Mouse (Mus musculus) liver, postnatal 0 days (tissue): ENCODE measurements around the gene Myl7. TPM values are rescaled to one million over a fixed set of nuclear protein-coding genes. Genes with fewer than 3 reads are reported as not detected.

Source experiments
- ATAC-seq: fragments of 200-750 bp; cut with Nextera tagmentation; 2 replicates; pipeline ENCODE4 v1.8.0; 2017; ENCODE audit warnings: mild to moderate bottlenecking, moderate library complexity
- DNase-seq: peaks from one replicate; pipeline ENCODE4 v3.0.0-alpha.2; 2016
- H3K27ac ChIP-seq: fragments of 300-500 bp; sonication (generic); 2 replicates; pipeline ENCODE4 v1.5.1; 2014; ENCODE audit warnings: antibody characterized with exemption, moderate library complexity, mild to moderate bottlenecking, low read depth
- H3K27me3 ChIP-seq: fragments of 300-500 bp; sonication (generic); 2 replicates; pipeline ENCODE4 v1.6.1; 2014; ENCODE audit warnings: low read length, control low read depth, mixed read lengths; ENCODE audit not compliant: insufficient read depth
- H3K36me3 ChIP-seq: fragments of 300-500 bp; sonication (generic); replicated peaks from 2 replicates; pipeline ENCODE4 v1.6.1; 2014; ENCODE audit warnings: mild to moderate bottlenecking, control low read depth, low read length, moderate library complexity, mixed read lengths; ENCODE audit not compliant: insufficient read depth
- H3K4me1 ChIP-seq: fragments of 300-500 bp; sonication (generic); 2 replicates; pipeline ENCODE4 v1.6.1; 2014; ENCODE audit warnings: antibody characterized with exemption, mild to moderate bottlenecking, control low read depth; ENCODE audit not compliant: insufficient read depth
- H3K4me2 ChIP-seq: fragments of 300-500 bp; sonication (generic); 2 replicates; pipeline ENCODE4 v1.6.1; 2014; ENCODE audit warnings: low read depth, mild to moderate bottlenecking, low read length, moderate library complexity, mixed read lengths
- H3K4me3 ChIP-seq: fragments of 300-500 bp; sonication (generic); 2 replicates; pipeline ENCODE4 v1.5.1; 2014; ENCODE audit warnings: low read depth, low read length
- H3K9ac ChIP-seq: fragments of 300-500 bp; sonication (generic); replicated peaks from 2 replicates; pipeline ENCODE4 v1.6.1; 2014; ENCODE audit warnings: mild to moderate bottlenecking, moderate library complexity
- H3K9me3 ChIP-seq: fragments of 300-500 bp; sonication (generic); 2 replicates; pipeline ENCODE4 v1.6.1; 2016; ENCODE audit warnings: mild to moderate bottlenecking, control low read depth, low read length, mixed read lengths
- CTCF ChIP-seq: sonication (generic); IDR thresholded peaks from 2 replicates; pipeline ENCODE4 v1.5.1; 2016; ENCODE audit warnings: antibody characterized with exemption, low read depth
- EP300 ChIP-seq: IDR thresholded peaks from 2 replicates; pipeline ENCODE4 v1.6.1; 2016; ENCODE audit warnings: antibody characterized with exemption, low read depth, mild to moderate bottlenecking
- WGBS: fragments of 180-500 bp; shearing (Covaris S2); extraction: QIAGEN DNeasy Blood & Tissue Kit; methylation state at CpG from one replicate; pipeline ENCODE4 v1.1.7; 2014; ENCODE audit not compliant: insufficient replicate concordance; 5-methylcytosine and 5-hydroxymethylcytosine counted together
- polyA plus RNA-seq: library from polyadenylated mRNA; unstranded; fragments of >200 nt; fragmentation: Nextera tagmentation; extraction: Ambion mirVana; gene quantifications from 2 replicates; pipeline ENCODE4 v1.2.1, GENCODE M21; 2015

Myl7 gene
- polyA plus RNA-seq, 1 experiment from 2014 or later: 2.6 TPM

DNA sequence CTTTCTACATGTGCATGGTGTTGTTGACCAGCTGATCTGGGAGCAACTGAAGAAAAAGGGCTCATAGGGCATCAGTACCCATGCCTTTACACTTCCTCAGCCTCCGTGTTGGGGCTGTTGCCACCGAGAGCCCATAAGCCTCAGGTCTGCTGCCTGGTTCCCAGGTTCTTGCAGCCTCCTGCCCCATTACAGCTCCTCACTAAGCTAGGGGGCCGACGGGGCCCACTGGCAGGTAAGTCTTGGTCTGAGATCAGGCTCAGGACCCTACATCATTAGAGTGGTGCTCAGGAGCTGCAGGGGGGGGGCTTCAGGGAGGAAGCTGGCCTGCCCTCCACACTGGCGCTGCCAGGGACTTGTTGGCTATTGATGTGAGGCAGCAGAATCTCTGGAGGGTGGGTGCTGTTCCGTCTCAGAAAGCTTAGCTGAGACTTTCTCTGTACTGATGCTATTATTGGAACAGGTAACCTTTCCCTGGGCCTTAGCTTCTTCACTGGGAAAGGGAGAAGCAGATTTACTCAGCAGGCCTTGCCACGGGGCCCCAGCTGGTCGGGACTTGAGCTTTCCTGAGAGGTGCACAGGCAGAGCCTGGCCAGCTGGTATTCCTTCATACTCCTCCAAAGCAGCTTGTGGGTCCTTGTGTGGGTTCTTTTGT is 42.0 kb downstream of the Myl7 start:
- H3K9me3 ChIP-seq: no peaks in the 10 kb centered on the region
- no peak overlapping the region for H3K9ac ChIP-seq
- H3K27ac ChIP-seq: no peak overlapping the region
- WGBS: 74% methylated on average over 8 of the region's 8 CpGs
- DNase-seq: no peak
- TF ChIP-seq EP300 (no peak), CTCF (no peak)
- H3K4me3 ChIP-seq: no peak overlapping the region
- no peak overlapping the region for H3K4me2 ChIP-seq
- H3K4me1 ChIP-seq: peaks cover 1% of the 10 kb centered on the region; the same call in 1 of the 2 replicates
- peaks cover 8% of the 10 kb centered on the region for H3K27me3 ChIP-seq
- no peaks in the 10 kb centered on the region for H3K36me3 ChIP-seq
- ATAC-seq: no peak

DNA sequence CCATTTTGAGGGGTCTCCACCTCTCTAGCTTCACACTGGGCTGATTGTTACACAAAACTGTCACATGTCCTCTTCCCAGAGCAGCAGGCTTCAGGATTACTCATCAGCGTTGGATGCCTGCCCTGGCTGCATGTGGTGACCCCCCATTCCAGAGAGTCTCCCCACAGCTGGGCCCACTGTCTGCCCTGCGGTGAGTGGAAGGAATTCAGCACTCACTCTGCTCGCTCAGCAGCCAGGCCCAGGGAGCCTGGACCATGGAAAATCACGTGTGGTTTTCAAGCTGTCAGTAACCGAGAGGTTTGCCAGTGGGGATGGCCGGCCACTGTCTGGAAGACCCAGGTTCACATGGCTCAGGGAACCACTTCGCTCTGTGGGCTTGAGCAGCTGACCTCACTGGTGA is 42.7 kb downstream of the Myl7 start:
- 45% methylated on average over 7 of the region's 7 CpGs for WGBS
- TF ChIP-seq CTCF (no peak), EP300 (no peak)
- Histone ChIP-seq H3K4me1 (no peaks in the 10 kb centered on the region), H3K27me3 (0 out of 2 replicates have a peak, but pooled peaks cover 3% of the 10 kb centered on the region), H3K4me3 (no peak overlapping the region), H3K27ac (no peak overlapping the region), H3K4me2 (no peak overlapping the region), H3K9ac (no peak overlapping the region), H3K36me3 (no peaks in the 10 kb centered on the region), H3K9me3 (no peaks in the 10 kb centered on the region)
- ATAC-seq: no peak
- DNase-seq: no peak

DNA sequence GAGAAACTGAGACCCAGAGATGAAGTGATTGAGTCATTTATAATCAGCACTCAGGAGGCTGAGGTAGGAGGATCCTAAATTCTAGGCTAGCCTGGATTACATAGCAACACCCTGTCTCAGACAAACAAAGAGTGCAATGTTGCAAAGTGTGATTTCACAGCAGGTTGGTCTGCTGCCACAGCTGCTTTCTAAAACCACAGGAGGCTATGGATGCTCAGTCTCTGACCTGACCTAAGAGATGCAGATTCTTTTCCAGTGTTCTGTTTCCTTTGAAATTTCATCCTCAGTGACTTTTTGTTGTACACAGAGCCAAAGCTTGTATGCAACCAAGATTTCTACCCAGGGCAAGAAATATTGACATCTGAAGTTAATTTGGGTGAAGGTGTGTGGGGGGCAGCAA is 43.1 kb downstream of the Myl7 start:
- Histone ChIP-seq H3K9me3 (no peaks in the 10 kb centered on the region), H3K36me3 (no peaks in the 10 kb centered on the region), H3K27ac (no peak overlapping the region), H3K4me3 (no peak overlapping the region), H3K9ac (no peak overlapping the region), H3K4me2 (no peak overlapping the region), H3K27me3 (0 out of 2 replicates have a peak, but pooled peaks cover 2% of the 10 kb centered on the region), H3K4me1 (no peaks in the 10 kb centered on the region)
- ATAC-seq (no peak), DNase-seq (no peak)
- no peak for TF ChIP-seq CTCF
- no peak for TF ChIP-seq EP300

DNA sequence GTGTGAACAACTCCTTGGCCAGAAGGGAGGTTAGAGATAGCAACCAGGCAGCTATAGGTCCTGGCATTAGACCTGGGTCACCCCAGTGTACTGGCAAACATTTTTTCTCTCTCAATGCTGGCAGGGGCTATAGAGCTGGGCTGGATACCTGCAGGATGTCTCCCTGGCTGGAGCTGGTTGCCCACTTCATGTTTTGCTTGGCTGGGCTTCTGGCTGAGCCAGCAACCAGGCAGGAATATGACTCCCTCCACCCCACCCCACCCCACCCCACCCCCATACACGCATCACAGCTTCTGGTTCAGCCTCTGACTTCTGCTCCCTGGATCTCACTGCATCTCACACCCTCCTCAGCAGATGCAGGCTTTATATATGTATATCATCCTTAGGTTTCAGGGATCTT is 46.3 kb downstream of the Myl7 start:
- WGBS: 60% methylated on average over 1 of the region's 1 CpGs

DNA sequence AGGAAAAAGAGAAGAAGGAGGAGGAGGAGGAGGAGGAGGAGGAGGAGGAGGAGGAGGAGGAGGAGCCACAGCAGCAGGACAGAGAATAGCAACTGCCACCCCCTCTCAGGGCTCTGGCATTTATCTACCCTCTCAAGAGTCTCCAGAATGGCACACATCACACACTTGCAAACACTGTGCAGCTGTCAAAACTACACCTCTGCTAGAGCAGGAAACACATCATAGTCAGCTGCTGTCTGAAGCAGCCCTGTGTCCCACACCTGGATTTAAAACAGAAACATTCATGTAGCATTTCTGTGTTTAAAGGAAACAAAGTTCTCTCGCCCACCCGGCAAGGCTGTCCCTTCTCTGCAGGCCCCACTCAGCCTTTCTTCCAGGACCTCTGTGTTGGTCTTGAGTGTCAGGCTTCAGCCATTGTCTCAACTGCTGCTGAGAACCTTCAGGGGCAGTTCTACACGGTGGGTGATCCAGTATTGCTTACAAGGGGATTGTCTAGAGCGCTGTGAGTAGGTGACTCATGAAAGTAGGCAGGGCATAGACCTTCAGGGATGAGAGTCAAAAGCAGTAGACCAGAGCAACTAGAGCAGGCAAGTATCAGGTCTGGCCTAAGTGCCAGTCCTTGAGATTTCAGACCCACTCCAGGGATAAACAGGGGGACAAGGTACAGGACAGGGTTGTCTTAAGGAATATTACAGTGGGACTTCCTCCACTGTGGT is 47.4 kb downstream of the Myl7 start:
- Histone ChIP-seq H3K9me3 (no peaks in the 10 kb centered on the region), H3K27me3 (no peaks in the 10 kb centered on the region), H3K4me1 (no peaks in the 10 kb centered on the region; the same call in 1 of the 2 replicates), H3K36me3 (no peaks in the 10 kb centered on the region), H3K9ac (no peak overlapping the region), H3K4me2 (no peak overlapping the region), H3K27ac (no peak overlapping the region), H3K4me3 (no peak overlapping the region)
- 61% methylated on average over 4 of the region's 4 CpGs for WGBS
- TF ChIP-seq CTCF: no peak
- TF ChIP-seq EP300: no peak
- ATAC-seq (no peak), DNase-seq (no peak)

More for the DNA sequence above, 46.3 kb downstream of the Myl7 start:
- Histone ChIP-seq H3K36me3 (no peaks in the 10 kb centered on the region), H3K4me3 (no peak overlapping the region), H3K9ac (no peak overlapping the region), H3K4me1 (no peaks in the 10 kb centered on the region), H3K27me3 (no peaks in the 10 kb centered on the region), H3K9me3 (no peaks in the 10 kb centered on the region), H3K4me2 (no peak overlapping the region), H3K27ac (no peak overlapping the region)
- DNase-seq (no peak), ATAC-seq (no peak)
- TF ChIP-seq EP300 (no peak), CTCF (no peak)

DNA sequence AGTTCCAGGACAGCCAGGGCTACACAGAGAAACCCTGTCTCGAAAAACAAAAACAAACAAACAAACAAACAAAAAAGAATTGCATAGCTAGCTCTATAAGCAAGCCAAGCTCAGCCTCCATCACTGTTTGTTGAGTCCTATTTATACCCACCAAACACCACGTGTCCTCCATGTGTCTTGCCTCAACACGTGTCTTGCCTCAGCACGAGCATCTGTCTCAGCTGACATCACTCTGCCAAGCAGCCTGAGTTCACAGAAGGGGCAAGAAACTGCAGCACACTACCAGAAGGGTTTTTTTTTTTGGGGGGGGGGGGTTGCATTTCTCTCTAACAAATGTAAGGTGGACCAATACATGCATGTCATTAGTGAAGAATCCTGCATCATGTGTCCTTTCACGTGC is 48.1 kb downstream of the Myl7 start:
- Histone ChIP-seq H3K9ac (no peak overlapping the region), H3K4me3 (no peak overlapping the region), H3K9me3 (no peaks in the 10 kb centered on the region), H3K27ac (no peak overlapping the region), H3K27me3 (no peaks in the 10 kb centered on the region), H3K4me1 (no peaks in the 10 kb centered on the region; the same call in 1 of the 2 replicates), H3K4me2 (no peak overlapping the region), H3K36me3 (no peaks in the 10 kb centered on the region)
- DNase-seq (no peak), ATAC-seq (no peak)
- 56% methylated on average over 5 of the region's 5 CpGs for WGBS
- TF ChIP-seq EP300: no peak
- TF ChIP-seq CTCF: no peak
